Mouse (Mus musculus): ENCODE data around the gene Col16a1.

GRCm38 (mm10) chr4:130128907-130129306 lies 81.3 kb downstream of the Col16a1 start:
- TF ChIP-seq GATA1 (IDR thresholded peaks at IDR 0.05; ENCODE audit: borderline replicate concordance, low read length) (no peak), CTCF (IDR thresholded peaks at IDR 0.05; ENCODE audit: low read depth, low read length) (no peak), POLR2AphosphoS5 (IDR thresholded peaks at IDR 0.05; ENCODE audit: insufficient replicate concordance, low read depth, low read length) (no peak)
